Mouse (Mus musculus): Measurements from ENCODE around the gene Tmeff1.

DNA sequence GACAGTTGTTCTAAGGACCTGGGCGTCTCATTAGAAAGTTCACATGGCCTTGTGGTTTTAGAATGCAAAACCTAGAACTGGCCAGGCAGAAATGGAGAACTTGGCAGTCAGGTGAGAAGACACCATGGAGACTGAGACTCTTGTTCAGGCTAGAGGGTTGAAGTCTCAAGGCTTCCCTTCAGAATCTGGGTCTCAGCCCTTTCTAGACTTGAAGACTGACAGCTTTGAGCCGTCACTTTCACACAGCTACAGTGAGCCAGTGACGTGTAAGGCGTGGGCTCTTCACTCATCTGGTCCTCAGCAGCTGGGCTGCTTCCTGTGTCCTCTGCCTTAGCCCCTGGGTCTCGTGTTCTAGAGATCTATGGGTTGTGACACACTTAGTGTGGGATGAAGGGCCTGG is 7.4 kb downstream of the Tmeff1 start:
- TF ChIP-seq POLR2A (IDR thresholded peaks at IDR 0.05; ENCODE audit: insufficient read depth, low read depth, low read length) (no peak), CTCF (IDR thresholded peaks at IDR 0.05) (no peak), EP300 (IDR thresholded peaks at IDR 0.05; ENCODE audit: insufficient read depth, low read depth, low read length) (no peak)

Data from heart, adult 2 months (tissue).